Mouse (Mus musculus) liver, embryonic 16.5 days (tissue): Measurements from ENCODE around the gene Sgk1. TPM values are rescaled to one million over a fixed set of nuclear protein-coding genes. Genes with fewer than 3 reads are reported as not detected.

ENCODE experiments used
- ATAC-seq: fragments of 200-750 bp; cut with Nextera tagmentation; 2 replicates; pipeline ENCODE4 v1.8.0; 2017; ENCODE audit warnings: low read depth, mild to moderate bottlenecking, moderate number of reproducible peaks, moderate library complexity
- H3K27ac ChIP-seq: fragments of 300-500 bp; sonication (generic); 2 replicates; pipeline ENCODE4 v1.5.1; 2014; ENCODE audit warnings: mild to moderate bottlenecking, low read length
- H3K27me3 ChIP-seq: fragments of 300-500 bp; sonication (generic); 2 replicates; pipeline ENCODE4 v1.6.1; 2014; ENCODE audit warnings: low read depth, low read length, mixed read lengths; ENCODE audit not compliant: control insufficient read depth, insufficient read depth
- H3K36me3 ChIP-seq: fragments of 300-500 bp; sonication (generic); 2 replicates; pipeline ENCODE4 v1.6.1; 2014; ENCODE audit warnings: mild to moderate bottlenecking; ENCODE audit not compliant: control insufficient read depth, insufficient read depth
- H3K4me1 ChIP-seq: fragments of 300-500 bp; sonication (generic); 2 replicates; pipeline ENCODE4 v1.6.1; 2014; ENCODE audit warnings: low read depth, low read length, mixed read lengths; ENCODE audit not compliant: control insufficient read depth
- H3K4me2 ChIP-seq: fragments of 300-500 bp; sonication (generic); 2 replicates; pipeline ENCODE4 v1.6.1; 2014; ENCODE audit warnings: low read depth, low read length, mixed read lengths
- H3K4me3 ChIP-seq: fragments of 300-500 bp; sonication (generic); 2 replicates; pipeline ENCODE4 v1.5.1; 2014; ENCODE audit warnings: low read depth, mild to moderate bottlenecking, low read length
- H3K9ac ChIP-seq: fragments of 300-500 bp; sonication (generic); 2 replicates; pipeline ENCODE4 v1.6.1; 2014; ENCODE audit warnings: low read depth, low read length
- H3K9me3 ChIP-seq: fragments of 300-500 bp; sonication (generic); replicated peaks from 2 replicates; pipeline ENCODE4 v1.6.1; 2016; ENCODE audit warnings: low read length; ENCODE audit not compliant: control insufficient read depth
- WGBS: fragments of 180-500 bp; shearing (Covaris S2); extraction: QIAGEN DNeasy Blood & Tissue Kit; methylation state at CpG from one replicate; pipeline ENCODE4 v1.1.7; 2014; ENCODE audit not compliant: insufficient replicate concordance; 5-methylcytosine and 5-hydroxymethylcytosine counted together
- polyA plus RNA-seq: library from polyadenylated mRNA; unstranded; fragments of >200 nt; fragmentation: Nextera tagmentation; extraction: Ambion mirVana; gene quantifications from 2 replicates; pipeline ENCODE4 v1.2.1, GENCODE M21; 2015

The Sgk1 gene
- polyA plus RNA-seq: 12.1 and 13.8 TPM in 2 replicates

DNA sequence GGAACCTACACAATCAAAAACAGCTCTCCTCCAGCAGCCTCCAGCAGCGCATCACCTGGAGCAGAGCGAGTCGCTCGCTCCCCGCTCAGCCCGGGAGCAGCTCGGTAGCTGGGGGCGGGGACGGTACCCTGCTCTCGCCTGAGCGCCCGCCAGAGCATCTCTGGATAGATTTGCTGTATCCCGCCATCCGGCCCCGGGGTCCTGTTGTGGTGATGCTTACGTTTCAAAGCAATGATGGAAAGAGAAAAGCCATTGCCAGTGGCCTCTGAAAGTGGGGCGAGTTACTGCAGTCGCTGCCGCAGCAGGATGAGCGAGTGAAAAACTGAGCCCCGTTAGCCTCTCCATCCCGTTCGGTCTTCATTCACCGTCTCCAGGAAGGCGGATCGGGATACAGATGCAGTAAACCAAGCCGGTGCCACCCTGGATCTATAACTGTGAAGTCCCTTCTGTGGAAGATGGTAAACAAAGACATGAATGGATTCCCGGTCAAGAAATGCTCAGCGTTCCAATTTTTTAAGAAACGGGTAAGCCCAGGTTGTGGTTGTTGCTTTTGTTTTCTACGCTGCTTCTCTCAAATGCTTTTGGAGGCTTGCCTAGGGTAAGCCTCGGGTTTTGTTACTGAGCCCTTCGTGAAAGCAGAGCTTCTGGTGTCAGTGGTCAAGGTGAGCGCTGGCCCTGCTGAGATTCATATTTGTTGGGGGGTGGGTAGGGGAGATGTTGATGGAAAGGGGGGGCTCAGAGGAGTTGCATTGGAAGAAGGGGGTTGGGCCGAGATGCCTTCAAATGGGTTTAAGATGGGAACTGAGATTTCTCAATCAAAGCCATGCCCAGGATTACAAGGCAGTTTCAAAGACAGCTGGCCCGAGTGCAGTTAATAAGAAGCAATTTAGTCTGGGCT is at the start of gene Sgk1:
TSS of gene Sgk1 (plus strand) at position 1 of the 898 bp plus-strand sequence.
- Histone ChIP-seq H3K9me3 (no peaks in the 10 kb centered on the region), H3K4me3 (peak within 1 kb of the TSS; percentile 32), H3K9ac (no peak within 1 kb of the TSS), H3K4me1 (no peaks in the 10 kb centered on the region; the same call in 1 of the 2 replicates), H3K27ac (no peak within 1 kb of the TSS), H3K27me3 (peaks cover 20% of the 10 kb centered on the region), H3K36me3 (no peaks in the 10 kb centered on the region), H3K4me2 (peak within 1 kb of the TSS; percentile 40)
- ATAC-seq: no peak
- WGBS: 2% methylated on average over 36 of the region's 36 CpGs

- Histone ChIP-seq H3K4me3 (no peak overlapping the region), H3K9me3 (no peaks in the 10 kb centered on the region), H3K27me3 (no peaks in the 10 kb centered on the region), H3K36me3 (no peaks in the 10 kb centered on the region), H3K9ac (no peak overlapping the region), H3K4me1 (no peaks in the 10 kb centered on the region), H3K4me2 (no peak overlapping the region), H3K27ac (no peak overlapping the region)
- 61% methylated on average over 2 of the region's 2 CpGs for WGBS
- ATAC-seq: no peak
These were observed 49.7 kb upstream of the Sgk1 start for GRCm38 (mm10) chr10:21832282-21832681.

DNA sequence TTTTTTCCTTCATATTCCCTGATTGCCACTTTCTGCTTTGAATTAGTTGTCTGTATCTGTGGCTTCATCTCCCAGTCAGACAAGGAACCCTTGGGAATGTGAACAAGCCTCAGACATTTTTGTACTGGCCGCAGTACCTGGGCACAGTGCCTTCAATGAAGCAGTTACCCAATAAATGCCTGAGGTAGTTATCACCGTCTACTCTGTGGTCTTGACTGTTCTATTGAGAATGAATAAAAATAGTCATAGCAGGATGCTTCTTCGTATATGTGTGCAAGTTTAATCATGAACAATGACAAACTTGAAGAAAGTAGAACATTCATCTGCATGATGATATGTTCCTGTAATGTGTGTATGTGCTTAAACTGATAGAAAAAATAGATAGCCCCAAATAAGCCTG is 48.2 kb upstream of the Sgk1 start:
- Histone ChIP-seq H3K4me3 (no peak overlapping the region), H3K9me3 (no peaks in the 10 kb centered on the region), H3K27me3 (no peaks in the 10 kb centered on the region), H3K36me3 (no peaks in the 10 kb centered on the region), H3K4me2 (no peak overlapping the region), H3K9ac (no peak overlapping the region), H3K4me1 (no peaks in the 10 kb centered on the region), H3K27ac (no peak overlapping the region)
- ATAC-seq: no peak
- 70% methylated on average over 3 of the region's 3 CpGs for WGBS

DNA sequence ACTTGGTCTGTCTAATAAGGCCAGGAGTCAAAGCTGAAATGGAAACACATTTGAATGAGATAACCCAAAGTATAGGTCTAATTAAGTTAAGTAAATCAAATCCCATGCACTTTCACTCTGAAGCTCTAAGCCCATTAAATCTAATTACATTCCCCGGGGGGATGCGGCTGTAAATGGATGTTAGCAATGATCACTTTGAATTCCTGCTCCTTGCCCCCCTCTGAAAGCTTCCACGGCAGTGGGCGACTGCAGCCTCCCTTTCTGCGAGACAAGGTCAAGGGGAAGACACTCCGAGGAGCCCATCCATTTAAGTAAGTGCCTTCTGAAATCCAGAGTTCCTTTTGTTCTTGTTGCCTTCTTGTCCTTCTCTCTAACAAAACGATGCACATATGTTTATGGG is 46.9 kb upstream of the Sgk1 start:
- H3K27me3 ChIP-seq: no peaks in the 10 kb centered on the region
- no peak overlapping the region for H3K27ac ChIP-seq
- H3K9ac ChIP-seq: no peak overlapping the region
- H3K36me3 ChIP-seq: no peaks in the 10 kb centered on the region
- peaks cover 2% of the 10 kb centered on the region; the same call in 1 of the 2 replicates for H3K4me1 ChIP-seq
- ATAC-seq: no peak
- no peak overlapping the region for H3K4me2 ChIP-seq
- no peaks in the 10 kb centered on the region for H3K9me3 ChIP-seq
- no peak overlapping the region for H3K4me3 ChIP-seq
- WGBS: 63% methylated on average over 7 of the region's 7 CpGs

GRCm38 (mm10) chr10:21839248-21840155 is 42.5 kb upstream of the Sgk1 start:
- peak; percentile 72 for ATAC-seq
- no peak overlapping the region for H3K9ac ChIP-seq
- WGBS: 14% methylated on average over 13 of the region's 13 CpGs
- no peak overlapping the region for H3K4me3 ChIP-seq
- H3K27me3 ChIP-seq: no peaks in the 10 kb centered on the region
- peaks cover 2% of the 10 kb centered on the region; the same call in 1 of the 2 replicates for H3K4me1 ChIP-seq
- H3K9me3 ChIP-seq: no peaks in the 10 kb centered on the region
- H3K36me3 ChIP-seq: no peaks in the 10 kb centered on the region
- H3K27ac ChIP-seq: 0 out of 2 replicates have a peak overlapping the region, but pooled peaks have one; percentile 10
- H3K4me2 ChIP-seq: no peak overlapping the region; the same call in 1 of the 2 replicates

DNA sequence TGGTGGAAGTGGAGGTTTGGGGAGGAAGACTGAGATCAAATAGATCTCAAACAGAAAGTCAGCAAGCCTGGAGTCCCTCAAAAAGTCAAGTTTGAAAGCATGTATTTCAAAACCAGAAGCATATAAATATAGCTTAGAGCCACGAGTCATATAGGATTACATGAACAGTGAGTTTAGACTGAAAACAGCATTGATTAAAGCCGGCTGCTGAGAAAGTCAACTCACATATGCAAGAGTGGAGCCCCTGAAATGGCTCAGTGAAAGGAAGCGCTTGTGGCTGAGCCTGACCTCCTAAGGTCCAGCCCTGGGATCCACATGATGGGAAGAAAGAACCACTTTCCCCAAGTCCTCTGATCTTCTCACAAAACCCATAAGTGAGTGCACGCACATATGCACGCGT is 38.7 kb upstream of the Sgk1 start:
- no peaks in the 10 kb centered on the region for H3K9me3 ChIP-seq
- no peak overlapping the region for H3K9ac ChIP-seq
- no peak overlapping the region for H3K4me3 ChIP-seq
- no peak overlapping the region for H3K27ac ChIP-seq
- peaks cover 2% of the 10 kb centered on the region; the same call in 1 of the 2 replicates for H3K4me1 ChIP-seq
- H3K4me2 ChIP-seq: no peak overlapping the region
- 82% methylated on average over 6 of the region's 6 CpGs for WGBS
- no peaks in the 10 kb centered on the region for H3K36me3 ChIP-seq
- no peak for ATAC-seq
- H3K27me3 ChIP-seq: no peaks in the 10 kb centered on the region

DNA sequence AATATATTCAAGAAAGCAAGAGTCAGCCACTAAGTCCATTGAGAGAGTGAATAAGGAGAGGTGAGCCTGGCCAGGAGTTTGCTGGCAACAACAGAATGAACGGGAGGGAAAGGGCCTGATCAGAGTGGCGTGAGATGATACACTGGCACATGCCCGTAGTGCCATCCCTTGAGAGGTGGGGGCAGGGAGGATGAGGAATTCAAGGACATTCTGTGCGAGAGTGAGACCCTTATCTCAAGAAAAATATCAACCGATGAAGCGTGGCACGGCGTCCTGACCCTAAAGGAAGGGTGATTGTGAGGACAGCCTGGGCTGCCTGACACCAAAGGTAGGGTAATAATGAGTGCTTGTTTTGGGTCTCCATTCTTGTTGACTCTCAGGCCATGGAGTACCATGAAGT is 38.1 kb upstream of the Sgk1 start:
- no peak for ATAC-seq
- 62% methylated on average over 8 of the region's 8 CpGs for WGBS
- no peaks in the 10 kb centered on the region for H3K9me3 ChIP-seq
- peaks cover 2% of the 10 kb centered on the region; the same call in 1 of the 2 replicates for H3K4me1 ChIP-seq
- H3K4me2 ChIP-seq: no peak overlapping the region
- no peak overlapping the region for H3K27ac ChIP-seq
- H3K9ac ChIP-seq: no peak overlapping the region
- no peaks in the 10 kb centered on the region for H3K36me3 ChIP-seq
- no peak overlapping the region for H3K4me3 ChIP-seq
- H3K27me3 ChIP-seq: no peaks in the 10 kb centered on the region

GRCm38 (mm10) chr10:21844391-21844790 is 37.6 kb upstream of the Sgk1 start:
- no peaks in the 10 kb centered on the region for H3K9me3 ChIP-seq
- no peak overlapping the region for H3K27ac ChIP-seq
- 65% methylated on average over 7 of the region's 7 CpGs for WGBS
- no peak for ATAC-seq
- no peaks in the 10 kb centered on the region for H3K27me3 ChIP-seq
- H3K9ac ChIP-seq: no peak overlapping the region
- H3K4me2 ChIP-seq: no peak overlapping the region
- H3K4me3 ChIP-seq: no peak overlapping the region
- no peaks in the 10 kb centered on the region for H3K36me3 ChIP-seq
- H3K4me1 ChIP-seq: no peaks in the 10 kb centered on the region; the same call in 1 of the 2 replicates
